Mouse (Mus musculus) limb, embryonic 12.5 days (tissue): Measurements from ENCODE around the gene Flnb. TPM values are rescaled to one million over a fixed set of nuclear protein-coding genes. Genes with fewer than 3 reads are reported as not detected.

Experiments used
- ATAC-seq: fragments of 200-750 bp; cut with Nextera tagmentation; 2 replicates; pipeline ENCODE4 v1.8.0; 2017; ENCODE audit warnings: low read depth, moderate TSS enrichment; ENCODE audit not compliant: insufficient number of reproducible peaks, insufficient read depth, low FRiP score, low TSS enrichment
- H3K27ac ChIP-seq: fragments of 300-500 bp; sonication (generic); 2 replicates; pipeline ENCODE4 v1.5.1; 2016; ENCODE audit warnings: mild to moderate bottlenecking, moderate library complexity
- H3K27me3 ChIP-seq: fragments of 300-500 bp; sonication (generic); 2 replicates; pipeline ENCODE4 v1.6.1; 2016; ENCODE audit warnings: mild to moderate bottlenecking, moderate library complexity
- H3K36me3 ChIP-seq: fragments of 300-500 bp; sonication (generic); 2 replicates; pipeline ENCODE4 v1.6.1; 2016; ENCODE audit warnings: mild to moderate bottlenecking, moderate library complexity
- H3K4me1 ChIP-seq: fragments of 300-500 bp; sonication (generic); replicated peaks from 2 replicates; pipeline ENCODE4 v1.6.1; 2016
- H3K4me2 ChIP-seq: fragments of 300-500 bp; sonication (generic); 2 replicates; pipeline ENCODE4 v1.6.1; 2016; ENCODE audit warnings: mild to moderate bottlenecking, moderate library complexity
- H3K4me3 ChIP-seq: fragments of 300-500 bp; sonication (generic); replicated peaks from 2 replicates; pipeline ENCODE4 v1.5.1; 2016; ENCODE audit warnings: mild to moderate bottlenecking
- H3K9ac ChIP-seq: fragments of 300-500 bp; sonication (generic); replicated peaks from 2 replicates; pipeline ENCODE4 v1.6.1; 2016; ENCODE audit warnings: mild to moderate bottlenecking, moderate library complexity
- H3K9me3 ChIP-seq: fragments of 300-500 bp; sonication (generic); 2 replicates; pipeline ENCODE4 v1.6.1; 2016; ENCODE audit warnings: mild to moderate bottlenecking, moderate library complexity
- WGBS: fragments of 180-500 bp; shearing (Covaris S2); methylation state at CpG from one replicate; pipeline ENCODE4 v1.1.7; 2016; 5-methylcytosine and 5-hydroxymethylcytosine counted together
- polyA plus RNA-seq: library from polyadenylated mRNA; unstranded; fragments of >200 nt; fragmentation: Nextera tagmentation; extraction: Ambion mirVana; gene quantifications from 2 replicates; pipeline ENCODE4 v1.2.1, GENCODE M21; 2016

The Flnb gene
- polyA plus RNA-seq, 1 experiment from 2014 or later = 56.7 TPM

- H3K9me3 ChIP-seq = no peaks in the 10 kb centered on the region
- H3K4me1 ChIP-seq = peaks cover 79% of the 10 kb centered on the region
- H3K27me3 ChIP-seq = no peaks in the 10 kb centered on the region
- 53% methylated on average over 2 of the region's 2 CpGs for WGBS
- H3K4me3 ChIP-seq = no peak overlapping the region
- no peak overlapping the region for H3K9ac ChIP-seq
- H3K36me3 ChIP-seq = peaks cover 3% of the 10 kb centered on the region; the same call in 1 of the 2 replicates
- H3K4me2 ChIP-seq = no peak overlapping the region
- H3K27ac ChIP-seq = peak overlapping the region; percentile 13; the same call in 1 of the 2 replicates
- no peak for ATAC-seq
These were observed 11.4 kb downstream of the Flnb start for GRCm38 (mm10) chr14:7829181-7829580.

GRCm38 (mm10) chr14:7831770-7832439 is 14.1 kb downstream of the Flnb start:
- Histone ChIP-seq H3K36me3 (peaks cover 3% of the 10 kb centered on the region; the same call in 1 of the 2 replicates), H3K4me3 (no peak overlapping the region), H3K27ac (no peak overlapping the region), H3K9ac (no peak overlapping the region), H3K27me3 (no peaks in the 10 kb centered on the region), H3K4me2 (no peak overlapping the region), H3K4me1 (peaks cover 53% of the 10 kb centered on the region), H3K9me3 (no peaks in the 10 kb centered on the region)
- ATAC-seq = no peak
- 36% methylated on average over 1 of the region's 1 CpGs for WGBS

GRCm38 (mm10) chr14:7832440-7832783 is 14.7 kb downstream of the Flnb start:
- WGBS = 92% methylated on average over 5 of the region's 5 CpGs
- ATAC-seq = no peak
- no peak overlapping the region for H3K4me3 ChIP-seq
- peaks cover 48% of the 10 kb centered on the region for H3K4me1 ChIP-seq
- peak overlapping the region; percentile 69; the same call in 1 of the 2 replicates for H3K27ac ChIP-seq
- H3K36me3 ChIP-seq = peaks cover 3% of the 10 kb centered on the region; the same call in 1 of the 2 replicates
- no peak overlapping the region for H3K4me2 ChIP-seq
- no peak overlapping the region for H3K9ac ChIP-seq
- H3K9me3 ChIP-seq = no peaks in the 10 kb centered on the region
- H3K27me3 ChIP-seq = no peaks in the 10 kb centered on the region

- H3K4me2 ChIP-seq = no peak overlapping the region
- no peaks in the 10 kb centered on the region for H3K27me3 ChIP-seq
- WGBS = 42% methylated on average over 4 of the region's 4 CpGs
- peaks cover 46% of the 10 kb centered on the region for H3K4me1 ChIP-seq
- H3K27ac ChIP-seq = peak overlapping the region; percentile 69
- ATAC-seq = no peak
- no peak overlapping the region for H3K4me3 ChIP-seq
- no peak overlapping the region for H3K9ac ChIP-seq
- H3K9me3 ChIP-seq = no peaks in the 10 kb centered on the region
- H3K36me3 ChIP-seq = peaks cover 6% of the 10 kb centered on the region; the same call in 1 of the 2 replicates
These were observed 15.7 kb downstream of the Flnb start for GRCm38 (mm10) chr14:7833458-7833857.

GRCm38 (mm10) chr14:7838564-7839089 is 20.9 kb downstream of the Flnb start:
- Histone ChIP-seq H3K27ac (no peak overlapping the region), H3K9ac (no peak overlapping the region), H3K36me3 (peaks cover 27% of the 10 kb centered on the region), H3K9me3 (no peaks in the 10 kb centered on the region), H3K27me3 (no peaks in the 10 kb centered on the region), H3K4me2 (no peak overlapping the region), H3K4me3 (no peak overlapping the region), H3K4me1 (peaks cover 56% of the 10 kb centered on the region)
- WGBS = 84% methylated on average over 5 of the region's 5 CpGs
- ATAC-seq = no peak

- Histone ChIP-seq H3K4me1 (peaks cover 65% of the 10 kb centered on the region), H3K27me3 (no peaks in the 10 kb centered on the region), H3K9ac (no peak overlapping the region), H3K27ac (no peak overlapping the region), H3K9me3 (no peaks in the 10 kb centered on the region), H3K4me3 (no peak overlapping the region), H3K4me2 (no peak overlapping the region), H3K36me3 (peaks cover 27% of the 10 kb centered on the region)
- WGBS = 47% methylated on average over 8 of the region's 8 CpGs
- no peak for ATAC-seq
These were observed 22.3 kb downstream of the Flnb start for GRCm38 (mm10) chr14:7839950-7840514.

- no peak overlapping the region for H3K9ac ChIP-seq
- peaks cover 25% of the 10 kb centered on the region for H3K36me3 ChIP-seq
- 56% methylated on average over 15 of the region's 15 CpGs for WGBS
- H3K27ac ChIP-seq = peak overlapping the region; percentile 62; the same call in 1 of the 2 replicates
- ATAC-seq = no peak
- no peaks in the 10 kb centered on the region for H3K9me3 ChIP-seq
- H3K4me3 ChIP-seq = no peak overlapping the region
- no peak overlapping the region for H3K4me2 ChIP-seq
- H3K27me3 ChIP-seq = no peaks in the 10 kb centered on the region
- peaks cover 82% of the 10 kb centered on the region for H3K4me1 ChIP-seq
These were observed 25.0 kb downstream of the Flnb start for GRCm38 (mm10) chr14:7842631-7843332.

- 81% methylated on average over 4 of the region's 4 CpGs for WGBS
These were observed 28.9 kb downstream of the Flnb start for GRCm38 (mm10) chr14:7846696-7847095.

GRCm38 (mm10) chr14:7847746-7848232 is 30.0 kb downstream of the Flnb start:
- WGBS = 16% methylated on average over 5 of the region's 5 CpGs
- Histone ChIP-seq H3K9ac (no peak overlapping the region), H3K4me1 (peaks cover 89% of the 10 kb centered on the region), H3K4me3 (no peak overlapping the region), H3K36me3 (no peaks in the 10 kb centered on the region), H3K4me2 (peak overlapping the region; percentile 20; the same call in 1 of the 2 replicates), H3K9me3 (no peaks in the 10 kb centered on the region), H3K27me3 (no peaks in the 10 kb centered on the region), H3K27ac (peak overlapping the region; percentile 77)
- ATAC-seq = peak; percentile 71

More at GRCm38 (mm10) chr14:7846696-7847095, 28.9 kb downstream of the Flnb start:
- H3K9me3 ChIP-seq = no peaks in the 10 kb centered on the region
- H3K9ac ChIP-seq = no peak overlapping the region
- no peak overlapping the region for H3K4me3 ChIP-seq
- H3K27me3 ChIP-seq = no peaks in the 10 kb centered on the region
- no peak for ATAC-seq
- peak overlapping the region; percentile 77; the same call in 1 of the 2 replicates for H3K27ac ChIP-seq
- peaks cover 88% of the 10 kb centered on the region for H3K4me1 ChIP-seq
- no peak overlapping the region for H3K4me2 ChIP-seq
- H3K36me3 ChIP-seq = no peaks in the 10 kb centered on the region

GRCm38 (mm10) chr14:7850913-7851312 is 33.2 kb downstream of the Flnb start:
- Histone ChIP-seq H3K27ac (peak overlapping the region; percentile 24; the same call in 1 of the 2 replicates), H3K36me3 (no peaks in the 10 kb centered on the region; the same call in 1 of the 2 replicates), H3K4me2 (no peak overlapping the region), H3K9me3 (no peaks in the 10 kb centered on the region), H3K4me1 (peaks cover 95% of the 10 kb centered on the region), H3K27me3 (no peaks in the 10 kb centered on the region), H3K4me3 (no peak overlapping the region), H3K9ac (no peak overlapping the region)
- ATAC-seq = no peak
- 50% methylated on average over 3 of the region's 3 CpGs for WGBS

GRCm38 (mm10) chr14:7851543-7852065 is 33.8 kb downstream of the Flnb start:
- Histone ChIP-seq H3K4me2 (peak overlapping the region; percentile 6; the same call in 1 of the 2 replicates), H3K27me3 (no peaks in the 10 kb centered on the region), H3K9me3 (no peaks in the 10 kb centered on the region), H3K9ac (no peak overlapping the region), H3K4me3 (no peak overlapping the region), H3K36me3 (no peaks in the 10 kb centered on the region; the same call in 1 of the 2 replicates), H3K4me1 (peaks cover 98% of the 10 kb centered on the region), H3K27ac (peak overlapping the region; percentile 24; the same call in 1 of the 2 replicates)
- ATAC-seq = no peak
- WGBS = 22% methylated on average over 5 of the region's 5 CpGs
